Mouse (Mus musculus) spleen, adult 2 months (tissue): ENCODE data around the gene Ccdc22. TPM values are rescaled to one million over a fixed set of nuclear protein-coding genes. Genes with fewer than 3 reads are reported as not detected.

Source experiments
- DNase-seq, 2 experiments: peaks; one replicate each; pipeline versions ENCODE4 v3.0.0 to v3.0.0-alpha.2; 2012 to 2021; ENCODE audit warnings: low spot score in 2 of 2, low read depth in 1 of 2
- H3K27ac ChIP-seq: fragments of 200-500 bp; 2 replicates; pipeline ENCODE4 v1.5.1; 2012; ENCODE audit warnings: low read length, inconsistent platforms; ENCODE audit not compliant: insufficient read depth
- H3K27me3 ChIP-seq: fragments of 200-500 bp; 2 replicates; pipeline ENCODE4 v1.6.1; 2012; ENCODE audit warnings: mild to moderate bottlenecking, moderate library complexity, low read length, inconsistent platforms; ENCODE audit not compliant: control insufficient read depth, insufficient read depth
- H3K36me3 ChIP-seq: fragments of 200-500 bp; 2 replicates; pipeline ENCODE4 v1.6.1; 2012; ENCODE audit warnings: mild to moderate bottlenecking, low read length, inconsistent platforms; ENCODE audit not compliant: control insufficient read depth, insufficient read depth
- H3K4me1 ChIP-seq: fragments of 200-500 bp; 2 replicates; pipeline ENCODE4 v1.6.1; 2011; ENCODE audit warnings: inconsistent platforms; ENCODE audit not compliant: control insufficient read depth, insufficient read depth, insufficient read length
- H3K4me3 ChIP-seq: fragments of 200-500 bp; 2 replicates; pipeline ENCODE4 v1.5.1; 2011; ENCODE audit warnings: mild to moderate bottlenecking, inconsistent platforms; ENCODE audit not compliant: insufficient read depth, insufficient read length; ENCODE audit errors: extremely low read depth
- CTCF ChIP-seq: fragments of 200-500 bp; IDR thresholded peaks from 2 replicates; pipeline ENCODE4 v1.5.1; 2011; ENCODE audit warnings: mild to moderate bottlenecking, inconsistent platforms; ENCODE audit not compliant: insufficient read depth, insufficient read length, insufficient replicate concordance; ENCODE audit errors: extremely low read depth
- POLR2A ChIP-seq: fragments of 200-500 bp; IDR thresholded peaks from 2 replicates; pipeline ENCODE4 v1.6.1; 2011; ENCODE audit warnings: low read depth, low read length, inconsistent platforms
- WGBS: fragments of 180-500 bp; shearing (Covaris S2); methylation state at CpG from one replicate; pipeline ENCODE4 v1.1.7; 2018; 5-methylcytosine and 5-hydroxymethylcytosine counted together
- polyA plus RNA-seq: library from polyadenylated mRNA; depleted of rRNA; stranded (reverse); fragments of >200 nt; gene quantifications from 2 replicates; pipeline ENCODE4 v1.2.3, GENCODE M21; 2012; rRNA removed

The Ccdc22 gene
- polyA plus RNA-seq, 1 experiment = 15.1 TPM

- TF ChIP-seq POLR2A (no peak), CTCF (no peak)
- Histone ChIP-seq H3K27ac (no peak overlapping the region), H3K27me3 (no peaks in the 10 kb centered on the region), H3K4me3 (no peak overlapping the region), H3K4me1 (no peaks in the 10 kb centered on the region; the same call in 1 of the 2 replicates), H3K36me3 (0 out of 2 replicates have a peak, but pooled peaks cover 1% of the 10 kb centered on the region)
- no peak for DNase-seq
- 41% methylated on average over 2 of the region's 2 CpGs for WGBS
Observed at GRCm38 (mm10) chrX:7563076-7563475, 42.2 kb downstream of the Ccdc22 start.

- no peak for DNase-seq
- Histone ChIP-seq H3K4me1 (no peaks in the 10 kb centered on the region), H3K27me3 (no peaks in the 10 kb centered on the region), H3K4me3 (no peak overlapping the region), H3K36me3 (no peaks in the 10 kb centered on the region), H3K27ac (no peak overlapping the region)
- TF ChIP-seq POLR2A (no peak), CTCF (no peak)
- WGBS = 84% methylated on average over 4 of the region's 4 CpGs
Observed at GRCm38 (mm10) chrX:7553474-7553873, 51.8 kb downstream of the Ccdc22 start.

Other genes starting within 250 kb of the Ccdc22 start
- 0.32 and 0.43 TPM in 2 replicates for gene Usp27x, start 229.7 kb downstream of the Ccdc22 start, polyA plus RNA-seq
- 5.7 and 10.5 TPM in 2 replicates for gene Foxp3, start 31.9 kb downstream of the Ccdc22 start, polyA plus RNA-seq
- 4.0 and 6.8 TPM in 2 replicates for gene Ppp1r3f, start 31.2 kb downstream of the Ccdc22 start, polyA plus RNA-seq
- gene Cacna1f, start 1.6 kb upstream of the Ccdc22 start, polyA plus RNA-seq = 0.07 and 0.09 TPM in 2 replicates
- 2.4 and 3.2 TPM in 2 replicates for gene Syp, start 33.0 kb upstream of the Ccdc22 start, polyA plus RNA-seq
- 27.1 and 30.6 TPM in 2 replicates for gene Prickle3, start 51.7 kb upstream of the Ccdc22 start, polyA plus RNA-seq
- gene Plp2, start 65.9 kb upstream of the Ccdc22 start, polyA plus RNA-seq = 88.2 and 90.0 TPM in 2 replicates
- gene Magix, start 75.7 kb upstream of the Ccdc22 start, polyA plus RNA-seq = 0.29 and 0.52 TPM in 2 replicates
- 6.1 and 6.2 TPM in 2 replicates for gene Gpkow, start 91.6 kb upstream of the Ccdc22 start, polyA plus RNA-seq
- gene Wdr45, start 108.8 kb upstream of the Ccdc22 start, polyA plus RNA-seq = 38.4 and 41.7 TPM in 2 replicates
- 0.13 and 0.75 TPM in 2 replicates for gene Gm45208, start 116.7 kb upstream of the Ccdc22 start, polyA plus RNA-seq
- 26.0 and 33.7 TPM in 2 replicates for gene Praf2, start 122.9 kb upstream of the Ccdc22 start, polyA plus RNA-seq
- gene Ccdc120, start 145.4 kb upstream of the Ccdc22 start, polyA plus RNA-seq = 1.6 and 1.7 TPM in 2 replicates
- gene Tfe3, start 157.0 kb upstream of the Ccdc22 start, polyA plus RNA-seq = 23.3 and 24.6 TPM in 2 replicates
- 53.3 and 53.9 TPM in 2 replicates for gene Gripap1, start 184.2 kb upstream of the Ccdc22 start, polyA plus RNA-seq
- gene Kcnd1, start 216.8 kb upstream of the Ccdc22 start, polyA plus RNA-seq = 1.4 and 1.6 TPM in 2 replicates
- 54.8 and 61.6 TPM in 2 replicates for gene Otud5, start 235.8 kb upstream of the Ccdc22 start, polyA plus RNA-seq